Mouse (Mus musculus) heart, embryonic 12.5 days (tissue): Measurements from ENCODE around the gene Dio1. TPM values are rescaled to one million over a fixed set of nuclear protein-coding genes. Genes with fewer than 3 reads are reported as not detected.
A peak's percentile ranks its signal among the peaks of the same experiment; 100 is the strongest.

Source experiments
- ATAC-seq: fragments of 200-750 bp; cut with Nextera tagmentation; 2 replicates; pipeline ENCODE4 v1.8.0; 2017; ENCODE audit warnings: moderate TSS enrichment, moderate library complexity; ENCODE audit not compliant: insufficient number of reproducible peaks, low FRiP score
- H3K27ac ChIP-seq: fragments of 300-500 bp; sonication (generic); 2 replicates; pipeline ENCODE4 v1.5.1; 2016; ENCODE audit warnings: mild to moderate bottlenecking, moderate library complexity; ENCODE audit not compliant: poor library complexity, severe bottlenecking
- H3K27me3 ChIP-seq: fragments of 300-500 bp; sonication (generic); replicated peaks from 2 replicates; pipeline ENCODE4 v1.6.1; 2016; ENCODE audit warnings: mild to moderate bottlenecking, moderate library complexity
- H3K36me3 ChIP-seq: fragments of 300-500 bp; sonication (generic); 2 replicates; pipeline ENCODE4 v1.6.1; 2016; ENCODE audit warnings: mild to moderate bottlenecking, moderate library complexity
- H3K4me1 ChIP-seq: fragments of 300-500 bp; sonication (generic); replicated peaks from 2 replicates; pipeline ENCODE4 v1.6.1; 2016; ENCODE audit warnings: mild to moderate bottlenecking
- H3K4me2 ChIP-seq: fragments of 300-500 bp; sonication (generic); 2 replicates; pipeline ENCODE4 v1.6.1; 2016; ENCODE audit warnings: mild to moderate bottlenecking, moderate library complexity
- H3K4me3 ChIP-seq: fragments of 300-500 bp; sonication (generic); 2 replicates; pipeline ENCODE4 v1.5.1; 2016; ENCODE audit warnings: mild to moderate bottlenecking
- H3K9ac ChIP-seq: fragments of 300-500 bp; sonication (generic); 2 replicates; pipeline ENCODE4 v1.6.1; 2016; ENCODE audit warnings: mild to moderate bottlenecking, moderate library complexity
- H3K9me3 ChIP-seq: fragments of 300-500 bp; sonication (generic); replicated peaks from 2 replicates; pipeline ENCODE4 v1.6.1; 2016; ENCODE audit warnings: mild to moderate bottlenecking, moderate library complexity
- WGBS: fragments of 180-500 bp; shearing (Covaris S2); methylation state at CpG from one replicate; pipeline ENCODE4 v1.1.7; 2016; 5-methylcytosine and 5-hydroxymethylcytosine counted together
- polyA plus RNA-seq: library from polyadenylated mRNA; unstranded; fragments of >200 nt; fragmentation: Nextera tagmentation; extraction: Ambion mirVana; gene quantifications from 2 replicates; pipeline ENCODE4 v1.2.1, GENCODE M21; 2016

Gene Dio1
- not detected in 2 replicates for polyA plus RNA-seq

GRCm38 (mm10) chr4:107306966-107307365, at the start of gene Dio1:
Dio1 (minus strand) TSS chr4:107307169.
- ATAC-seq: no peak
- Histone ChIP-seq H3K4me1 (peaks cover 8% of the 10 kb centered on the region), H3K9me3 (no peaks in the 10 kb centered on the region), H3K4me3 (no peak within 1 kb of the TSS), H3K27me3 (0 out of 2 replicates have a peak, but pooled peaks cover 9% of the 10 kb centered on the region), H3K4me2 (no peak within 1 kb of the TSS), H3K36me3 (no peaks in the 10 kb centered on the region), H3K27ac (no peak within 1 kb of the TSS), H3K9ac (no peak within 1 kb of the TSS)
- WGBS: 50% methylated on average over 6 of the region's 6 CpGs

GRCm38 (mm10) chr4:107354543-107354942, 47.6 kb upstream of the Dio1 start:
- H3K27ac ChIP-seq: no peak overlapping the region
- H3K27me3 ChIP-seq: no peaks in the 10 kb centered on the region
- H3K4me1 ChIP-seq: no peaks in the 10 kb centered on the region
- H3K4me3 ChIP-seq: no peak overlapping the region
- peaks cover 16% of the 10 kb centered on the region for H3K36me3 ChIP-seq
- WGBS: 56% methylated on average over 4 of the region's 4 CpGs
- H3K4me2 ChIP-seq: no peak overlapping the region
- H3K9me3 ChIP-seq: no peaks in the 10 kb centered on the region
- no peak for ATAC-seq
- H3K9ac ChIP-seq: no peak overlapping the region

DNA sequence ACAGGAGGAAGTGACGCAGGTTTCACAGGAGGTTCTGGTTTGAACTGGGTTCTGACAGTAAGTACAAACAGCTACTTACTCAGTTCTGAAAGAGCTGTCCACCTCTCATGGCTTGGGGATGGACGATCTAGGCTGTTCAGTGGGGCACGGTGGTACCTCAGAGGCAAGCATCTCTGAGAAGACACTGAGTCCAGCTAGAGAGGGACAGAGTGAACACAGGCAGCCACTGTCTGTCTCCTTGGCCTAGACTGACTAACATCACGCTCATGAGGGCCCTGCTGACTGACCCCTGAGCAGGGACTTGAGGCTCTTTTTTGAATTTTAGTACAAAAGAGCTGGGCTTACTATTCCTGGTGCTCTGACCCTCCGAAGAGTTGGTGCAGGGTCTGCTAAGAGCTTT, 47.2 kb upstream of the Dio1 start:
- ATAC-seq: no peak
- H3K4me2 ChIP-seq: no peak overlapping the region
- H3K9ac ChIP-seq: no peak overlapping the region

DNA sequence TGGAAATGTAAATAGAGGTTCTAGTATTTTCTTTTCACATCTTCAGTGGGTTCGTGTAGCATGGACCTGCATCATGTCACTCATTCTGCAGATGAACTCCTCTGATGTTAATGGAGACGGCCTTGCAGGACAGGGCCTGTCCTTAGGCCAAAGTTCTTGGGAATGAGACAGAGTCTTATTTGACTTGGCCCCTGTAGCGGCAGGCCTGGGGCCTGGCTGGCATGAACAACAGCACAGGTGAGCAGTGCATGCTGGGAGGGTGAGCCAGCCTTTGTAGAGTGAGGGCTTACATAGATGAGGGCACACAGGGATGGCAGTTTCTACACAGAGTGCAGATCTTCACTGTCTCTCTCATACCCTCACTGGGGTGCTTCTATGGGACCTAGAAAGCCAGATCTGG, 46.6 kb upstream of the Dio1 start:
- H3K4me1 ChIP-seq: peaks cover 6% of the 10 kb centered on the region; the same call in 1 of the 2 replicates
- H3K4me2 ChIP-seq: no peak overlapping the region
- 83% methylated on average over 3 of the region's 3 CpGs for WGBS

More for the DNA sequence above, 47.2 kb upstream of the Dio1 start:
- no peaks in the 10 kb centered on the region for H3K9me3 ChIP-seq
- H3K27me3 ChIP-seq: no peaks in the 10 kb centered on the region
- H3K4me3 ChIP-seq: no peak overlapping the region
- WGBS: 84% methylated on average over 5 of the region's 5 CpGs
- H3K36me3 ChIP-seq: peaks cover 17% of the 10 kb centered on the region
- no peak overlapping the region for H3K27ac ChIP-seq
- peaks cover 1% of the 10 kb centered on the region; the same call in 1 of the 2 replicates for H3K4me1 ChIP-seq

DNA sequence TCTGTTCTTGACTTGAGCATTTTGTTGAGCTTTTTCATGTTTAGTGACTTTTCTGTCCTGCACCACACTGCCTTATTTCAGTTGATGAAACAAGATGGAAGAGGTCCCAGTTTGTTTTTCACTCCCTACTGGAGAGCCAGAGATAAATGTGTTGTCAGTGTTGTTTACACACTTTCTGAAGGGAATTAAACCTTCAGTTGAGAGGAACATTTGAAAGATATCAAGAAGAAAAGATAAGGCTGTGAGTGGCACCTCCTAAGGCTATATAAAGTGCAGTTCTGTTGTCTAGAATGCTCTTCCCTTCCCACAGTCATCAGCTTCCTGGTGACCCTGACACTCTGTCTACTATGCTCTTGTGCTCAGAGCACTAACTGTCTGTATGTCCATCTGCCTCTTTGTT, 44.4 kb upstream of the Dio1 start:
- Histone ChIP-seq H3K36me3 (peaks cover 12% of the 10 kb centered on the region; the same call in 1 of the 2 replicates), H3K27ac (no peak overlapping the region), H3K4me1 (peaks cover 6% of the 10 kb centered on the region; the same call in 1 of the 2 replicates), H3K9me3 (no peaks in the 10 kb centered on the region), H3K27me3 (no peaks in the 10 kb centered on the region), H3K4me3 (no peak overlapping the region), H3K4me2 (no peak overlapping the region), H3K9ac (no peak overlapping the region)
- no peak for ATAC-seq

More for the DNA sequence above, 46.6 kb upstream of the Dio1 start:
- no peak overlapping the region for H3K9ac ChIP-seq
- H3K4me3 ChIP-seq: no peak overlapping the region
- no peak overlapping the region for H3K27ac ChIP-seq
- no peaks in the 10 kb centered on the region for H3K27me3 ChIP-seq
- peaks cover 15% of the 10 kb centered on the region for H3K36me3 ChIP-seq
- no peaks in the 10 kb centered on the region for H3K9me3 ChIP-seq
- ATAC-seq: no peak

DNA sequence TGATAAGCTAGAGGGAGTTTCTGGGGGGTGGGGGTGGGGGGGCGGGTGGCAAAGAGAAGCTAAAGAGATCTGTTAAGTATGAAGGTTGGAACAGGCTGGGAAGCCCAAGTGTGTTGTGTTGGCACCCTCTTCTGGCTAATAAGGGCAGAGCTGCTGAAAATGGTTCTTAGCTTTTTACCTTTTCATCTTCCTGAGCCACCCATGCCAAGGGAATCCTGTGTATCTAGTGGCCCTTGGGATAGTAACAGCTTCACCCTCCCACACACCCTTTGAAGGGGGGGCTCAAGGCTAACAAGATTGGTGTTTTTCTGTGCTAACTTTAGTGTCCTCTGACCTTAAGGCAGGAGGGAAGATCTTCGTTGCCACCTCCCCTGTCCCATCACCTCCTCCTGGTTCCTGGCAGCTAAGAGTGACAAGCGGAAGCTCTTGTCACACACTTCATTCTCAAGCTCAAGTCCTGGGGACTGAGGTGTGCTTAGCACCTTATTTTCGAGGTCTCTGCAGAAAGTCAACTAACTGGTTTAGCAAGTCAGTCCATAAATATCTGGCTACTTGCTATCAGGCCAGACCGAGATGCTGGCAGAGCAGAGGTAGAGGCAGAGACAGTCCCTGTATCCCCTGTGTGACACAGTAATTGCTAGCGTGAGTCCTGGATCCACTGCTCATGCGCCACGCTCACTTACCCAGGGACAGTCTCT, 42.5 kb upstream of the Dio1 start:
- WGBS: 56% methylated on average over 8 of the region's 8 CpGs
- H3K9me3 ChIP-seq: no peaks in the 10 kb centered on the region
- no peak overlapping the region for H3K27ac ChIP-seq
- no peak overlapping the region for H3K4me3 ChIP-seq
- peaks cover 6% of the 10 kb centered on the region; the same call in 1 of the 2 replicates for H3K4me1 ChIP-seq
- H3K27me3 ChIP-seq: no peaks in the 10 kb centered on the region
- no peak for ATAC-seq
- H3K4me2 ChIP-seq: 0 out of 2 replicates have a peak overlapping the region, but pooled peaks have one; percentile 32
- H3K36me3 ChIP-seq: peaks cover 25% of the 10 kb centered on the region
- 0 out of 2 replicates have a peak overlapping the region, but pooled peaks have one; percentile 25 for H3K9ac ChIP-seq

DNA sequence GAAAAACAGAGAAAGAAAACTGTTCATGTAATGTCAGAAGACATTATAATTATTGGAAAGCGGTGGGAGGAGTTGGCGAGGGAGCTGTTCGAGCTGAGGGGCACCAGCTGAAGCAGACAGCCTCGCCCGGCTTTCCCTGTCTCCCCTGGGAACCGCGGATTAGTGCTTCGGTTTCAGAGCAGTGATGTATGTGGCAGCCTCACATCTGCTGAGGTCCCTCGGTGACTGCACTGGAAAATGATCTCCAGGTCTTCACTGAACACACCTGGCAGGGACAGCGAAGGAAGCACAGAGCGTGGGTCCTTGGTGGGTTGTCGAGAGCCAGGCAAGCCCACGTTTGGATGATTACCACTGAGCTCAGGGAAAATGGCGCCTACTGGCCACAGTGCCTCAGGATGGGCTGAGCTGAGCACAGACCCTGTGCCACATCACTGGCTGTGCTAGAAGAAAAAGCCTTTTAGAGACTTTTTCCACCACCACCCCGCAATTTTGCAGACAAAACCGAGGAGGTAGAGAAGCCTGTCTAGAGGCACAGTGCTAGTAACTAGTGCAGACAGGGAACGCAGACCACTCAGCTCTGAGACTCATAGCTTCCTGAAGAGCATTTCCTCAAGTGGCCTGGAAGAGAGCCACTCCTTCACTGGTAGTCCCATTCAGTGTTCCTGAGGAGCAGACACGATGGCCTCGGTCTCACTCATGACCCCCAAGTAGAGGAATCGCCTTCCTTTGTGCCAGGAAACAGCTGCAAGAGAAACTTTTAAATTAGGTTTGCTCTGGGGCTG, 41.8 kb upstream of the Dio1 start:
- 70% methylated on average over 20 of the region's 20 CpGs for WGBS
- no peak overlapping the region for H3K4me3 ChIP-seq
- peaks cover 27% of the 10 kb centered on the region for H3K36me3 ChIP-seq
- 0 out of 2 replicates have a peak overlapping the region, but pooled peaks have one; percentile 32 for H3K4me2 ChIP-seq
- H3K27ac ChIP-seq: no peak overlapping the region
- no peak for ATAC-seq
- H3K27me3 ChIP-seq: no peaks in the 10 kb centered on the region
- H3K4me1 ChIP-seq: peaks cover 6% of the 10 kb centered on the region; the same call in 1 of the 2 replicates
- no peaks in the 10 kb centered on the region for H3K9me3 ChIP-seq
- H3K9ac ChIP-seq: peak overlapping the region; percentile 25; the same call in 1 of the 2 replicates

- no peaks in the 10 kb centered on the region for H3K9me3 ChIP-seq
- H3K4me2 ChIP-seq: no peak overlapping the region
- ATAC-seq: no peak
- peaks cover 6% of the 10 kb centered on the region; the same call in 1 of the 2 replicates for H3K4me1 ChIP-seq
- H3K36me3 ChIP-seq: peaks cover 22% of the 10 kb centered on the region
- H3K9ac ChIP-seq: no peak overlapping the region; the same call in 1 of the 2 replicates
- no peaks in the 10 kb centered on the region for H3K27me3 ChIP-seq
- WGBS: 72% methylated on average over 6 of the region's 6 CpGs
- no peak overlapping the region for H3K27ac ChIP-seq
- no peak overlapping the region for H3K4me3 ChIP-seq
Observed at GRCm38 (mm10) chr4:107347221-107347620, 40.3 kb upstream of the Dio1 start.

- Histone ChIP-seq H3K27me3 (no peaks in the 10 kb centered on the region), H3K27ac (no peak overlapping the region), H3K4me2 (no peak overlapping the region), H3K9ac (no peak overlapping the region), H3K36me3 (peaks cover 17% of the 10 kb centered on the region), H3K9me3 (no peaks in the 10 kb centered on the region), H3K4me1 (peaks cover 6% of the 10 kb centered on the region; the same call in 1 of the 2 replicates), H3K4me3 (no peak overlapping the region)
- no peak for ATAC-seq
- 80% methylated on average over 7 of the region's 7 CpGs for WGBS
Observed at GRCm38 (mm10) chr4:107344612-107345011, 37.6 kb upstream of the Dio1 start.

DNA sequence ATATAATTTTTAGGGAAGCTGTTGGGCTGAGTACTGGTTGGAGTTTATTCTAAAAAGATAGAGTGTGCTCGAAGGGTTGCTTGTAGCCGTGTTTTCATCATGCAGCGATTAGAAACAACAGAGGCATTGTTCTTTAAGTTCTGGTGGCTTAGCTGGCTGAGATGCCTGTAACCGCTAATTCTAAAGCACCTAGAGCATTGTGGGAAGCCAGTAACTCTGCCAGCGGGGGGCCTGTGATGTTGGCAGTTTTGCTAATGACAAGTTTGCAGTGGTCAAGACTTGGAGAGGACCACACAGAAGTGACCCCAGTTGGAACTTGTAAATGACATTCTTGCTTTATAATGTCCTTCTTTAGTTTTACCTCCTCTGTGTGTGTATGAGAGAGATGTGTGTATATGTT, 34.4 kb upstream of the Dio1 start:
- Histone ChIP-seq H3K4me2 (no peak overlapping the region), H3K36me3 (peaks cover 31% of the 10 kb centered on the region), H3K4me1 (no peaks in the 10 kb centered on the region), H3K9me3 (no peaks in the 10 kb centered on the region), H3K4me3 (no peak overlapping the region), H3K27ac (no peak overlapping the region), H3K9ac (no peak overlapping the region), H3K27me3 (no peaks in the 10 kb centered on the region)
- ATAC-seq: no peak
- WGBS: 62% methylated on average over 5 of the region's 5 CpGs

- no peak overlapping the region for H3K4me2 ChIP-seq
- no peak overlapping the region for H3K4me3 ChIP-seq
- 79% methylated on average over 5 of the region's 5 CpGs for WGBS
- no peaks in the 10 kb centered on the region for H3K4me1 ChIP-seq
- H3K36me3 ChIP-seq: peaks cover 19% of the 10 kb centered on the region
- no peak overlapping the region for H3K9ac ChIP-seq
- no peak overlapping the region for H3K27ac ChIP-seq
- H3K9me3 ChIP-seq: peaks cover 4% of the 10 kb centered on the region; the same call in 1 of the 2 replicates
- no peak for ATAC-seq
- H3K27me3 ChIP-seq: no peaks in the 10 kb centered on the region
Observed at GRCm38 (mm10) chr4:107337455-107337854, 30.5 kb upstream of the Dio1 start.
